In the genomic region with DNA sequence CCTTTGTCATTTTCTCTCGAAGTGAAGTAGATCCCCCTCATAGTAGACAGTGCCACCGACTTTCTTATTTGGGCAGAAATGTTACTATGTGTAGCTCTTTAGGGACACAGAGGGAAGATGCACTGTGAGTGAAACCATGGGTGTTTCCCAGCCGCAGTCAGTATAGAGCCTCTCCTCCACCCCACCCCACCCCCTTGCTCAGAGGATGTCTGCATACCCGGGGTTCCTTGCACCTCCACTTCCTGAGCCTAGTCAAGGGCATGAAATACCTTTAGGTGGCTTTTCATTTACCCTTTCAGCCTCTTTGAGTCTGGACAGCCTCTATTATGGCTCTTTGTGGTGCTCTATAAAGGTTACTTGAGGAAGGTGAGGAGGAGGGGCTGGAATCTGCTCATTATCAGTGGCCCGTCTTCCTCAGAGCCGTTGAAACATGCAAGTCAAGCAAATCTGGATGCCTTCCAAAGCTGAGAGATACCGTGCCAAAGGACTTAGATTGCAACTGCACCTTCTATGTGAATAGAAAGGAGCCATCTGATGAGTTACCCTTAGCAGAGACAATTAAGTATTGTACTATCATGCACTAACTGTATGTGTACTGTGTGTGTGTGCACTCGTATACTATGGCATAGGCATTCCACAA, we compare ENCODE assay signal across 16 mouse cellular contexts.
DNase-seq lines count a peak whose midpoint lies in the region; ATAC-seq and TF ChIP-seq lines count a peak whose summit lies in the region.
"Had no signal": no experiment of that assay in that cellular context is flagged by ENCODE, and none has a peak within 500 bp of the region (broad histone marks: within the 10 kb centered on the region; RNA-seq: fewer than 3 reads in every experiment).

No protein-coding gene starts in this region.

- intact Hi-C loops in heart, postnatal 36 days (cut with DNase I), result no loop called here

- DNase-seq in heart, postnatal 36 days, result no peak
- DNase-seq in lung, embryonic 14.5 days, result peak; percentile 63
- DNase-seq in lung, postnatal 25 days (ENCODE audit: low spot score), result no peak
- DNase-seq in adipocyte (ENCODE audit: low spot score), result peak; percentile 39
- peak; percentile 30 for DNase-seq in fat pad, adult 2 months (ENCODE audit: extremely low read depth, low read depth, low spot score)
- DNase-seq: cerebellum, adult 18-20 months; gastrocnemius, postnatal 14 days; right cerebral cortex, postnatal 4 days had no signal

- no peak for ATAC-seq in heart, embryonic 13.5 days (ENCODE audit: extremely low read depth, insufficient number of reproducible peaks, low FRiP score, low TSS enrichment)
- no peak for ATAC-seq in lung, embryonic 14.5 days (ENCODE audit: insufficient read depth)
- ATAC-seq in erythroblast, adult 5-6 weeks (replicated peaks; ENCODE audit: low FRiP score, poor library complexity, severe bottlenecking), result no peak
- ATAC-seq: activated CD4-positive, CD25-positive, alpha-beta regulatory T cell, adult 4 months; forebrain, embryonic 16.5 days; intestine, embryonic 15.5 days had no signal

- H3K36me3 ChIP-seq in heart, embryonic 13.5 days, result no peaks in the 10 kb centered on the region
- H3K36me3 ChIP-seq in lung, embryonic 14.5 days (ENCODE audit: insufficient read depth), result no peaks in the 10 kb centered on the region
- H3K36me3 ChIP-seq: intestine, embryonic 15.5 days; lung, embryonic 15.5 days; neural tube, embryonic 15.5 days; stomach, embryonic 15.5 days had no signal

- no peaks in the 10 kb centered on the region for H3K9me3 ChIP-seq in heart, embryonic 13.5 days
- no peaks in the 10 kb centered on the region for H3K9me3 ChIP-seq in lung, embryonic 14.5 days (ENCODE audit: low read depth, low read length)
- H3K9me3 ChIP-seq: intestine, embryonic 15.5 days; lung, embryonic 15.5 days; neural tube, embryonic 15.5 days; stomach, embryonic 15.5 days had no signal

- H3K4me2 ChIP-seq in heart, embryonic 13.5 days, result peak overlapping the region; percentile 35; the same call in 1 of the 2 replicates
- H3K4me2 ChIP-seq in lung, embryonic 14.5 days, result no peak overlapping the region
- H3K4me2 ChIP-seq: intestine, embryonic 15.5 days; lung, embryonic 15.5 days; neural tube, embryonic 15.5 days; stomach, embryonic 15.5 days had no signal

- H3K27ac ChIP-seq in heart, embryonic 13.5 days (replicated peaks), result no peak overlapping the region
- no peak overlapping the region for H3K27ac ChIP-seq in lung, embryonic 14.5 days (ENCODE audit: low read depth)
- H3K27ac ChIP-seq: intestine, embryonic 15.5 days; lung, embryonic 15.5 days; neural tube, embryonic 15.5 days; stomach, embryonic 15.5 days had no signal

- WGBS in heart, embryonic 13.5 days, result 33% methylated on average over 8 of the region's 8 CpGs
- 47% methylated on average over 8 of the region's 8 CpGs for WGBS in lung, embryonic 14.5 days

- no peak for TF ChIP-seq CTCF in lung, embryonic 14.5 days (IDR thresholded peaks at IDR 0.05; ENCODE audit: low read depth)

- no peak overlapping the region for H3K4me3 ChIP-seq in heart, embryonic 13.5 days
- no peak overlapping the region for H3K4me3 ChIP-seq in lung, embryonic 14.5 days (ENCODE audit: low read depth, low read length)
- H3K4me3 ChIP-seq: intestine, embryonic 15.5 days; lung, embryonic 15.5 days; neural tube, embryonic 15.5 days; stomach, embryonic 15.5 days had no signal

- no peak overlapping the region for H3K9ac ChIP-seq in heart, embryonic 13.5 days
- no peak overlapping the region for H3K9ac ChIP-seq in lung, embryonic 14.5 days
- H3K9ac ChIP-seq: intestine, embryonic 15.5 days; lung, embryonic 15.5 days; neural tube, embryonic 15.5 days; stomach, embryonic 15.5 days had no signal

- H3K27me3 ChIP-seq in heart, embryonic 13.5 days (replicated peaks), result no peaks in the 10 kb centered on the region
- no peaks in the 10 kb centered on the region for H3K27me3 ChIP-seq in lung, embryonic 14.5 days (ENCODE audit: insufficient read depth, low read length)
- H3K27me3 ChIP-seq: intestine, embryonic 15.5 days; lung, embryonic 15.5 days; neural tube, embryonic 15.5 days; stomach, embryonic 15.5 days had no signal

- peaks cover 9% of the 10 kb centered on the region for H3K4me1 ChIP-seq in heart, embryonic 13.5 days
- H3K4me1 ChIP-seq in lung, embryonic 14.5 days (ENCODE audit: insufficient read depth), result no peaks in the 10 kb centered on the region
- H3K4me1 ChIP-seq: intestine, embryonic 15.5 days; lung, embryonic 15.5 days; neural tube, embryonic 15.5 days; stomach, embryonic 15.5 days had no signal

Comparison
In these comparisons a context has a peak if more than half of its experiments do, and no peak if none do; other contexts are left out.
1. DNase-seq: peak in lung, embryonic 14.5 days (single experiment), adipocyte (single experiment) and fat pad, adult 2 months (single experiment); none in heart, postnatal 36 days (0 of 2) and lung, postnatal 25 days (single experiment).